Mouse (Mus musculus) E14TG2a.4 (cell line): Measurements from ENCODE around the gene Sgcd.

Experiments used
- CTCF ChIP-seq: conservative IDR thresholded peaks from 2 replicates; pipeline ENCODE4 v1.5.1; 2014; ENCODE audit warnings: low read length
- NANOG ChIP-seq: IDR thresholded peaks from 2 replicates; pipeline ENCODE4 v1.6.1; 2014; ENCODE audit warnings: borderline replicate concordance, low read length, mixed read lengths

- TF ChIP-seq CTCF (no peak), NANOG (no peak)
Observed at GRCm38 (mm10) chr11:46920244-46920643, 1068.5 kb downstream of the Sgcd start.
